Mouse (Mus musculus) brain, embryonic 14.5 days (tissue): ENCODE data around the gene Ttc23.

Experiments
- CTCF ChIP-seq: fragments of 200-500 bp; IDR thresholded peaks from 2 replicates; pipeline ENCODE4 v1.5.1; 2012; ENCODE audit warnings: inconsistent platforms, mild to moderate bottlenecking, moderate library complexity, borderline replicate concordance; ENCODE audit not compliant: insufficient read depth, insufficient read length; ENCODE audit errors: extremely low read depth
- POLR2A ChIP-seq: fragments of 200-500 bp; IDR thresholded peaks from 2 replicates; pipeline ENCODE4 v1.6.1; 2012; ENCODE audit warnings: mild to moderate bottlenecking, inconsistent platforms, borderline replicate concordance; ENCODE audit not compliant: poor library complexity, insufficient read depth, insufficient read length, severe bottlenecking; ENCODE audit errors: extremely low read depth

DNA sequence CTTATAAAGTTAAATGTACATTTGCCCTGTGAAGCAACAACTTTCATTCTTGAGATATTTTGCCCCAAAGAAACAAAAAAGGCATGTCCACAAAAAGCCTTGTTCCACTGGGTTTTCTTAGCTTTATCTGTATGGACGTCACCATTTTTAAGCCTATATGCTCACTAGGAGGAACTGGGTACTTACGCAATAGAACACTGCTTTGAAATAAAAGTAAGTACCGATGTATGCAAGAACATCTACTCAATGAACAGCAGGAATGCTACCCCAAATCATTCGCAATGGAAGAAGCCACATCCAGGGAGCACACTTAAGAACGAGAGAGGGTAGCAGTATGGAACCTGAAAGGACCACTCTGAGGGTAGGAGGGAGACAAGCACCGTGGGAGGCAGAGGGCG, 32.7 kb upstream of the Ttc23 start:
- TF ChIP-seq POLR2A (no peak), CTCF (no peak)
